Mouse (Mus musculus) lung, adult 2 months (tissue): ENCODE measurements at regions not wholly inside any gene's neighbourhood (a gene's known extent, or its start where the extent isn't known, plus 50 kb on each side); places are given as distances from the start of the nearest gene placed in this dataset.

ENCODE experiments used
- CTCF ChIP-seq: fragments of 200-500 bp; IDR thresholded peaks from 2 replicates; pipeline ENCODE4 v1.5.1; 2011; ENCODE audit warnings: mild to moderate bottlenecking, low read length, control low read depth; ENCODE audit not compliant: insufficient read depth
- POLR2A ChIP-seq: fragments of 200-500 bp; IDR thresholded peaks from 2 replicates; pipeline ENCODE4 v1.6.1; 2011; ENCODE audit warnings: low read depth, mild to moderate bottlenecking, control low read depth, low read length, borderline replicate concordance; ENCODE audit errors: extremely low read depth

DNA sequence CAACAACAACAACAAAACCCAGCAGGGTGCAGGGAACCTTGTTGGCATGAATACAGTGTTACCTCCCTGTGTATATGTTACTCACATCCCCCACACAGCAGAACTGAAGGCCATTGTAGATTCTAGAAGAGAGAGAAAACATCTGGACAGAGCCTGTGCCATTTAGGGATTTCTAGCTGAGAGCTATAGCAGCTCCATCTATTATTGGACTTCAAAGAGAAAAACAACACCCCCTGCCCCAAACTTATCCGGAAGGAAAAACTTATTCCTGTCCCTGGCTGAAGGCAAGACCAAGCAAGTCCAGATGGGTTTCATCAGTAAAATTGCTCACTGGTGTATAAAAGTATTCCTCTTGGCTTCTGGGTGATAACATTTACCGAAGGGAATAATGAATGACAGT lies 98.6 kb upstream of the St8sia2 start:
- TF ChIP-seq CTCF (no peak), POLR2A (no peak)
